21 mouse cellular contexts compared by ENCODE assay signal in the genomic region with DNA sequence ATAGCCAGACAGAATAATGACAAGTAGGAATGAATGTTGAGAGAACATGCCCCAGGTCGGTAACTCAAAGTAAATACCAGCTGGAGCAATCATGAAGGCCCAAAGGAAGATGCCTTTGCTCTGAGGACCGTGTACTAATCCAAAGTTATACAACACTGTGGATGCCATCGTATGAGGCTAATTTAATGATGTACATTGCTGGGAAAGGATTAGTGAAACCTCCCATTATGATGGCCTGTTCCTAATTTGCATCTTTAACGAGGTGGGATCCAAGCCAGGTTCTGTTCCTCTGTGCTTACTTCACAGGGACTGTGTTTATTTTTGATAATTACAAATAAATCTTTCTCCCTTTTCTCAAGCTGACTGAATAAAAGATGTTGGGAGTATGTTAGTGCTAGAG.
"Had no signal": no experiment of that assay in that cellular context is flagged by ENCODE, and none has a peak within 500 bp of the region (broad histone marks: within the 10 kb centered on the region; RNA-seq: fewer than 3 reads in every experiment).

No protein-coding gene starts in this region.

- H3K4me1 ChIP-seq: liver, embryonic 13.5 days; midbrain, embryonic 15.5 days; neural tube, embryonic 13.5 days had no signal

- H3K9me3 ChIP-seq: liver, embryonic 13.5 days; midbrain, embryonic 15.5 days; neural tube, embryonic 13.5 days had no signal

- H3K27ac ChIP-seq: kidney, postnatal 0 days; layer of hippocampus, adult 2 months; left cerebral cortex, adult 2 months; liver, embryonic 13.5 days; midbrain, embryonic 15.5 days; neural tube, embryonic 13.5 days; stomach, postnatal 0 days had no signal

- ATAC-seq: midbrain, embryonic 15.5 days had no signal

- DNase-seq: kidney, adult 9 months; kidney, postnatal 25 days; layer of hippocampus, postnatal 36 days; liver, embryonic 13.5 days; lung, adult 2 months; lung, postnatal 14 days; lung, postnatal 4 days; right cerebral cortex, adult 18-20 months; right cerebral cortex, postnatal 14 days; right cerebral cortex, postnatal 4 days; thymus, adult 2 months; thymus, postnatal 14 days; thymus, postnatal 4 days had no signal

- H3K4me3 ChIP-seq: layer of hippocampus, adult 2 months; left cerebral cortex, adult 2 months; liver, embryonic 13.5 days; midbrain, embryonic 15.5 days; myocyte; neural tube, embryonic 13.5 days had no signal

- H3K27me3 ChIP-seq: liver, embryonic 13.5 days; midbrain, embryonic 15.5 days; neural tube, embryonic 13.5 days had no signal

- H3K36me3 ChIP-seq: liver, embryonic 13.5 days; midbrain, embryonic 15.5 days; neural tube, embryonic 13.5 days had no signal

- H3K9ac ChIP-seq: liver, embryonic 13.5 days; midbrain, embryonic 15.5 days; neural tube, embryonic 13.5 days had no signal

- H3K4me2 ChIP-seq: liver, embryonic 13.5 days; midbrain, embryonic 11.5 days; midbrain, embryonic 15.5 days; neural tube, embryonic 13.5 days had no signal
